Mouse (Mus musculus) frontal cortex, postnatal 36 days (tissue): ENCODE results near the gene St6galnac4.

Experiments used
- DNase-seq, 2 experiments: peaks; one replicate each; pipeline ENCODE4 v3.0.0; 2022; ENCODE audit warnings: low spot score in 2 of 2

The St6galnac4 gene

DNA sequence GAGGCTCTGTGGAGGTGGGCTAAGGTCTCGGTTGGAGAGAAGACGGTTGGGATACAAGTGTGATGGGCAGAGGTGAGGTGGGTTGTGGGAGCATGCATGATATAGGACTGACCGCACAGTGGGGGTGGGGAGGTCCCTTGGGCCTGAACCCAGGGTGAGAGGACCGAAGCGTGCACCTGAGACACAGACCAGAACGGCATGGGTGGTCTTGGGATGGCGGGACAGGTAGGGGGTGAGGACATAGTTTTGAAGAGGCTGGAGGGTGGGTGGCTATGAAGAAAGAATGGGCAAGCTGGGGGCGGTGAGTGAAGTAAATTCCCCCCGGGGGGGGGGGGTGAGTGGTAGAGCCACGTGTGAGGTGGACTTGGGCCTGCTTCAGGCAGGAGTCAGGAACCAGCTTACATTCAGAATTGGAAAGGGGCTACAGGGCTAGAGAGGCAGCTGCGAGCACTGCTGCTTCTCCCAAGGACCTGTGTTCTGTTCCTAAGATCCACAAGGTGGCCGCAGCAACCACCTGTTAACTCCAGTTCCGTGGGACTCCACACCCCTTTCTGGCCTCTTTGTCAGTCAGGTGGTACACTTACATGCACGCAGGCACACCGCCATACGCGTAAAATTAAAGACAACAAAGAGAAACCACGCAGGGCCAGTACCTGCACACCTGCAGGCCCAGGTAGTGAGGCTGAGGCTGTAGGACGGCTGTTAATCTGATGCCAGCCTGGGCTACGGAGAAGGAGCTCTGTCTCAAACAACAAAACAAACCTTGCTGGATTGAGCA lies 40.6 kb downstream of the St6galnac4 start:
- DNase-seq = peak in 1 of 2 experiments; percentile 28

DNA sequence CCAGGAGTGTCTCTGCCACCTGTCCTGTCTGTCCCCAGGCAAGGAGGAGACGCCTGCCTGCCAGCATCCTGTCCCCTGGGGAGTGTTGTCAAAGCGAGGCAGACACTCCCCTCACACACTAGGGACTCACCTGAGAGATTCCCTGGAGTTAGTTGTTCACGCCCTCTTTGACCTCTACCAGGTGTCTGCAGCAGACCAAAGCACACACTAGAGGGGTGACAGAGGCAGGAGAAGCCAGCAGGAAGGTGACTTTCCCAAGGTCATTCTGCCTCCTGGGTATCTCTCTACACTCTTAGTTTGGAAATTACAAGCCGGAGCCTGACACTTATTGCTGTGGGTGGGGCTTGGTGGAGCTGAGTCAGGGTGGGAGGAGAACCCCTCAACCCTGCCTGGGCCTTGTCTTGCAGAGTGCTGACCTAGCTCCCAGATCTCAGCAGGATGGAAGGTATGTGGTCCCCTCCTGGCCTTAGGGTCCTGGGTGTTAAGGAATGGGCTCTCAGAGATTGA lies 41.2 kb downstream of the St6galnac4 start:
- DNase-seq = no peak

DNA sequence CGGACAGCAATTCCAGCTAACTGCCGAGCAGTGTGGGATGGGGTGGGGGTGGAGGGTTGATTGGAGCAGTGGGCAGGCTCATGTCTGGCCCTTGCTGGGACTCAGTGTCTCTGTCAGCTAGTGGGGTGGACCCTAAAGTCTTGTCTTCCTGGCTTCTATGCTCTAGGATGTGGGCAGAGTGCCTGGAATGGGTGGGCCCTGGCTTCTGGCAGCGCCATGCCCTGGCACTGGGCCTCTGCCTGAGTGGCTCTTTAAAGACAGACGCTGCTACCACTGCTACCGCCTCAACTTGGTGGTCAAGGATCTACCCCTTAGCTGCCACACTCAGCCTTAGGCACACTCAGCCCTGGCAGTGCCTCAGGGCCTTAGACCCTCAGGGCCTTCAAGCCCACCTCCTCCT lies 41.8 kb downstream of the St6galnac4 start:
- peak; percentile 70 to 78 for DNase-seq

DNA sequence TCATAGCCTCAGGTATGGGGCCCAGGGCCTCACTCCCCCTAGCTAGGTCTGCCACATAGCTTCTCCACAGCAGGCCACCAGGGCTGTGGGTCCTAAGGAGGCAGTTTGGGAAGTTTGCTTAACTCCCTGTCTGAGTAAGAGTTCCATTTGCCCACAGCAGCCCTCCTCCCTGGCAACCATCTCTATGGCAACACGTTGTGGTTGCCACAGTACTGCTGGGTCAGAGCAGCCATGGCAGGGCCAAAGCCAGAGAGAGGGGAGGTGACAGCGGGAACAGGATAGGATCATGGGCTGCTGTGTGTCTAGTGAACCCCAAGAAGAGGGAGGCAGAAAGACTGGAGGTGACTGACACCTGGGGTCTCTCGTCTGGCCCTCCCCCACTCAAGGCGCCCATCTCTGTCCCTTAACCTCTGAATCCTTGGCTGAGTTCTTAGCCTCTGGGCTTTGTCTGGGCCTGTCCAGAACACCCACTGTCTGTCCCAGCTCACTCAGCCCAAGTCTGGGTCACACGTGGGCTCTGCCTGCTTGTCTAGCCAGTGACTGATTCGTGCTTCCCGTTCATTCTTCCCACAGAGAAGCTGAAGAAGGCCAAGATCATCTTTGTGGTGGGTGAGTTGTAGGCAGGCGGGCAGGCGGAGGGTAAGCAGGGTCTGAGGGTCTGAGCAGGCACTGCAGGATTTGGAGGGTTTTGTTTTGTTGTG lies 42.5 kb downstream of the St6galnac4 start:
- peak; percentile 51 to 53 for DNase-seq

DNA sequence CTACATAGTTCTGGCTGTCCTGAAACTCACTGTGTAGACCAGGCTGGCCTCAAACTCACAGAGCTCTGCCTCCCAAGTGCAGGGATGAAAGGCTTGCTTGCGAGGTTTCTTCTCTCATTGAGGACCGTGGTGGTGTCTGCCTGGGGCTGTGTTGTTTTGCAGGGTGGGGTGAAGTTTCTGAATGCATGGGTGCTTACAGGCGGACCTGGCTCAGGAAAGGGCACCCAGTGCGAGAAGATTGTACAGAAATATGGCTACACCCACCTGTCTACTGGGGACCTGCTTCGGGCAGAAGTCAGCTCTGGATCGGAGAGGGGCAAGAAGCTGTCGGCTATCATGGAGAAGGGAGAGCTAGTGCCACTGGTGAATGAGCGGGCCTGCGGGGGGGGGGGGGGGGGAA lies 43.1 kb downstream of the St6galnac4 start:
- no peak for DNase-seq

DNA sequence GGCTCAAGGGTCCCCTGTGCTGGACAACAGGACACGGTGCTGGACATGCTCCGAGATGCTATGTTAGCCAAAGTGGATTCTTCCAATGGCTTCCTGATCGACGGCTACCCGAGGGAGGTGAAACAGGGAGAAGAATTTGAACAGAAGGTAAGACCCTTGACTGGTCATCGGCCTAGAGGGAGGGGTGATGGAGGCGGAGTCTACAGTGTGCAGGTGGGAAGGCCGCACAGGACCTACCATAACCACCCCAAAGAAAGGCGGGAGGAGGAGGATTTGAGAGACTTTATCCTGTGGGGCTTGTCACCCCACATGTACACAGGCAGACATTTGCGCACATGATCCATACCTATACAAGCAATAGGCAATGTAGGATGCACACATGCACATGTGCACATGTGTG lies 44.2 kb downstream of the St6galnac4 start:
- DNase-seq = no peak

DNA sequence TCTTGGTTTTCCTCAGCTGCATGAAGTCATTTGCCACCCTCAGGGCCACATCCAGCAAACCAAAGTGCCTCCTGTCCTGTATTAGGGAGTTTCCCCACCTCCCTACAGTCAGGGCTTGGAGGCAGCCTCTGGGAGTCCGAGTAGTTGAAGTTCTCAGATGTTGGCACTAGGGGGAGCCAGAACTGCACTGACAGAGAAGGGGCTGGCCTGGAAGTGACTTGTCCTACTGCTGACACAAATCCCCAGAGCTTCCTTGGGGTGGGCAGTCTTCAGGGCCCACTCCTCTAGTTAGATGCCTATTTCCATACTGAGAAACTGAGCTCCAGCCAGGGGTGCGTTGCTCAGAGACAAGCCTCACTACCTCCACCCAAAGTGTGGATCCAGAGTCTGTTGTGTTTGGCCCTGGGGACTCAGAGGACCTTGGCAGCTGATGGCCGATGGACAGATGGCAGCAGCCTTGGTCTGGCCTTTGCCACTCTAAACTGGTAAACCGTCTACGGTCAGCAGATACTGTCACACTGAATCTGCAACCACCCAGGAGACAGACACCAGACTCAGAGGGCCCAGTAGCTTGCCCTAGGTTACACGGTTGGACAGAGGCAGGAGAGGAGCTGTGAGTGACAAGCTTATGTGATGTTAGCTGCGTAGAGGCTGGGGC lies 45.0 kb downstream of the St6galnac4 start:
- DNase-seq = peak; percentile 73 to 74

DNA sequence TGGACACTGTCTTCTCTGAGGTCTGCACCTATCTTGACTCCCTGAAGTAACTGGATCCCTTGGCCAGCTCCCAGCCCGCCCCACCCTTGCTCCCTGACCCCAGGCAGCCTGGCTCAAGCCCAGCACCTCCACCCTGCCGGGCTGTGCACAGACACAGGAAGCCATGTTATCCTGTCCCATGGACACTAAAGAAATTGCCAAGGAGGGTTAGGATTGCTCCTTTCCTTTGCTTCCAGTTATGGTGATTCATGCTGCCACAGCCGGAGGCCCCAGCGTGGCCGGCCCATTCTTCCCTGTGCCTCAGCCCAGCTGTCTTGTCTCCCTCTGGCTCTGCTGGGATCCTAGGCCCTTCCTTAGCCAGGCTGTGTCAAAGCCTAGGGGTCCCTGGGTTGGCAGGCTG lies 46.8 kb downstream of the St6galnac4 start:
- no peak for DNase-seq

DNA sequence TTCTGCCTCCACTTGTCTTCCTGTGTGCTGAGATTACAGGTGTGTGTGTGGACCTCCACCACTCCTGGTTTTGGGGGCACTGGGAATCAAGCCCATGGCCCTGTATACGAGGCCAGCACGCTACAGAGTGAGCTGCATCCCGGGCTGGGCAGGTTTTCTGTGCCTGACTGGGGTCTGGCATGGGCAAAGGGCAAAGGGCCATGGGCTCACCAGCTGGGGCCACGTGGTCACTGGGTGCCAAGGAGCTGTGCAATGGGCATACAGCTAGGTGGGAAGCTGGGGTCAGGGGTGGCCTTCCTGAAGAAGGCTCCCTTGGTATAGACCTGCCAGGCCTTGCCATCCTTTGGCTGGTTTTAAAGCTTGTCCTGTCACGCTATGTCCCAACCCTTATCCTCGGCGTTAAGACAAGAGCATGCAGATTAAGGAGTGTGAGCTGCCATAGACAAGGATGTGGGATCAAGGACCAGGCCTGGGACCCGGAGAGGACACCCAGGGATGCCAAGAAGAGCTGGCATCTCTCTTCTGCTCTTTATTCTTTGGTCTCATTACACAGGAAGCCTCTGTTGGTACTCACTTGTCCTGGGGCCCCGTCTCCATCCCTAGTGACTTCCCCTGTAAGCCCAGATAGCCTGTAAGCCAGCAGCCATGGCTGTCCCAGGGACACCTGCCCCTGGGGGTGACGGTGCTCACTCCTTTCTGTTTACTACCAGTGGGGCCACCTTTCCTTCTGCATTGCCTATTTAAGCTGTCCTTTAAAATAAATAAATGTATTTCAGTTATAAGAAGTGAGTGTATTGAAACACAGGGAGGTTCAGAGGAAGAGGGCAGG lies 47.6 kb downstream of the St6galnac4 start:
- DNase-seq = no peak

DNA sequence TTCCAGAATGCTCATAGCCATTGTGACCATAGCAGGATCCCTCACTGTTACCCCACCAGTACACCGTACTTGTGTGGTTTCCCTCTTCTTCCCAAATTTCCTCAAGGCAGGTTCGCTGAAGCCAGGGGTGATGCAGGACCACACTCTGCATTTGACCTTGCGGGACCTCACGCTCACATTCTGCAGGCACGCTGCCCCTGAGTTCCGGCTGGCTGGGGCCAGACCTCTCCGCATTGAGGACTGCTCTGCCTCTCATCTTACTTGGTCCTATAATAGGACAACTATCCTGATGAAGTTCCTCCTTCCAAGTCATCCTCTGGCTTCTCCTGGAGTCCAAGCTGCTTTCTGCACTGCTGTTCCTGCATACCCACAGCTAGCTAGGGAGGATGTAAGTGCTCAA lies 49.7 kb downstream of the St6galnac4 start:
- DNase-seq = no peak

DNA sequence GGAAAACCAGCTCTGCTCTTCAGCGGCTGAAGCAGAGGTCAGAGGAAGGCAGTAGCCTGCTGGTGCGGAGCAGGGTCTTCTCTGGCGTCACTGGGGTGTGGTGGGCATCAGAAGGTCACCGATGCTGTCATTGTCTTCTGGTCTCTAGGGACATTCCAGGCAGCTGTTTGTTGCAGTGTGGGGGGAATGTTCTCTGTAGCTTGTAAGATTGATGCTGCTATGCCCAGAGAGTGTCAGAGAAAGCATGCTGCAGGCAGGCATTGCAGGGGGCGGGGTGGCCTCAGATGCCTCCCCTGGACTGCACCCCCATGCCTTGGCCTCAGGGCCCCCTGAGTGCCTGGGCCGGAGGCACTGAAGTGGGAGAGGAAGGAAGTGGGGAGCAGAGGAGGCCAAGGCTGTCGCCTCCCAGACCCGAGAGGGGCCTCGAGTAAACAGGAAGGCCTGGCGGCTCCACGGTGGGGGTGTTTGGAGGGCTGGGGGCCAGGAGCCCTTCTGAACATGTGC lies 50.9 kb downstream of the St6galnac4 start:
- DNase-seq = no peak

DNA sequence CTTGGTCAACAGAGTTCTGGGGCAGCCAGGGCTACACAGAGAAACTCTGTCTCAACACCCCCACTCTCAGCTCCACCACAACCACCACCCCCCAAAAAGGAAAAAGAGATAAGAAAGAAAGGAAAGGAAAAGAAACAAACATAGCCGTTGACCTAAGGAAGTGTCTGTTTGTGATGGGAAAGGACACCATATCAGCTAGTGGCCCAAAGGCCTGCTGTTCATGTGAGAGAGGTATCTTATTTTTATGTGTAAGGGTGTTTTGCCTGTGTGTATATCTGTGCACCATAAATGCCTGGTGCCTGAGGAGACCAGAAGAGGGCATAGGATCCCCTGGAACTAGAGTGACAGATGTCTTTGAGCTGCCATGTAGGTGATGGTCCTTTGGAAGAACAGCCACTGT lies 52.7 kb downstream of the St6galnac4 start:
- no peak for DNase-seq

DNA sequence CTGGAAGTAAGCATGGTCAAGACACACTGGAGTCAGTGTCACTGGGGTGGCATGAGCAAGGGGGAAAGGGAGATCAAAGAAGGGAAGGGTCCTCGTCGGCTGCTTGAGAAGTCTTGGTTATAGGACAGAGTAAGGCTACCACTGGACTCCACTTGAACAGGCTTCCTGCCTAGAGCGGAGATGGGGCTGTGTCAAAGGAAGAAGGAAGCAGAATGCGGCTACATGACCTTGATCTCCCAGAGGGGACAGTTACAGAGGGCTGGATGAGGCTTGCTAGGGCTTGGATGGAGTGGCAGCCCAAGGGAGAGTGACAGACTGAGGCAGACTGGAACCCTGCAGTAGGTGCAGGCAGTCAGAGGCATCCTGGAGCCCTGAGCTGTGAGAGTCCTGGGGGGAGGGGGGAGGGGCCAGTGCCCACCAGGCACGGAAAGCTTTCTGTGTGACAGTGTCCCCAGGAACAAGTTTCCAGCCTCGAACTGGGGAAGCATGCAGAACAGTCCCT lies 53.7 kb downstream of the St6galnac4 start:
- DNase-seq = no peak

DNA sequence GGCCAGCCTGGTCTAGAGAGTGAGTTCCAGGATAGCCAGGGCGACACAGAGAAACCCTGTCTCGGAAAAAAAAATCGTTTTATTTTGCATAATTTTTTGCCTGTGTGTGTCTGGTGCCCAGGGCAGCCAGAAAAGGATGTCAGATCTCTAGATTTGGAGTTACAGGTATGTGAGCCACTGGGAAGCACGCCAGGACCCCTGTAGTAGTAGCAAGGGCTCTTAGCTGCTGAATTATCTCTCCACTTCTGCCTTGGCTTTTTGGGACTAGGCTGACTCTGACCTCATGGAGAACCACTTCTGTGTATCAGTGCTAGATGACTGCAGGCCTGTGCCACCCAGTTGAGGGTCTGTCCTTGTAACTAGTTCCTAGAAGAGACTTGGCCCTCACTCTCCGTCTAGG lies 54.9 kb downstream of the St6galnac4 start:
- no peak for DNase-seq

DNA sequence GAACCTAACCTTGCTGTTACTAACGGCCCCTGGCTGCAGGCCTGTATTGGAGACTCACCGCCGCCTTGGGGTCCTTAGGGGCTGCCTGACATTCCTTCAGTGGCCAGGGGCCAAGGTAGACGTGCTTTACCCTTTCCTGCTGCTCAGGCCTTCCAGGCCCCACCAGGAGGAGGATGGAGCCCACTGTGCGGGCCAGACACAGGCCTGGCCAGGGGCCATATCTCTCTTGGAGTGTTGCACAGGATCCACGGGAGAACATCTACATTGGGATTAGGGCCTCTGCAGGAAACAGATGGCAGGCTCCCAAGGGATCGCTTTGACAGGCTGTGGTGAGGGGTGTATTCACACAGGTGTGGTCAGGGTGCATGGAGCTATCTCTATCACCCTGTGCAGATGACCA lies 55.9 kb downstream of the St6galnac4 start:
- DNase-seq = no peak

DNA sequence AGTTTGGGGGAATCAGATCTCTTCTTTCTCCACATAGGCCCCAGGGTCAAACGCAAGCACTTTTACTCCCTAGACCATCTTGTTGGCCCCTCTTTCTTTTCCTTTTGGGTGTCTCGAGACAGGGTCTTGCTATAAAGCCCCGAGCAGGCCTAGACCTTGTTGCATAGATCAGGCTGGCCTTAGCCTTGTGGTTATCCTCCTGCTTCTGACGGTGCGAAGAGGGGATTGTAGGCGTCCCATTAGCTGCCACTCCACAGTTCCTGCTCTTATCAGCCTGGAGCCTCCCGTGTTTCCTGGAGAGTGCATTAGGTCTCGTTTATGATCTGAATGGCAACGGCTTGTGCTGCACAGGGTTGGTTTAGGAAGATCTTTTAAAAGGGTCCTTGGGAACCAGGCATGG lies 57.2 kb downstream of the St6galnac4 start:
- DNase-seq = no peak

DNA sequence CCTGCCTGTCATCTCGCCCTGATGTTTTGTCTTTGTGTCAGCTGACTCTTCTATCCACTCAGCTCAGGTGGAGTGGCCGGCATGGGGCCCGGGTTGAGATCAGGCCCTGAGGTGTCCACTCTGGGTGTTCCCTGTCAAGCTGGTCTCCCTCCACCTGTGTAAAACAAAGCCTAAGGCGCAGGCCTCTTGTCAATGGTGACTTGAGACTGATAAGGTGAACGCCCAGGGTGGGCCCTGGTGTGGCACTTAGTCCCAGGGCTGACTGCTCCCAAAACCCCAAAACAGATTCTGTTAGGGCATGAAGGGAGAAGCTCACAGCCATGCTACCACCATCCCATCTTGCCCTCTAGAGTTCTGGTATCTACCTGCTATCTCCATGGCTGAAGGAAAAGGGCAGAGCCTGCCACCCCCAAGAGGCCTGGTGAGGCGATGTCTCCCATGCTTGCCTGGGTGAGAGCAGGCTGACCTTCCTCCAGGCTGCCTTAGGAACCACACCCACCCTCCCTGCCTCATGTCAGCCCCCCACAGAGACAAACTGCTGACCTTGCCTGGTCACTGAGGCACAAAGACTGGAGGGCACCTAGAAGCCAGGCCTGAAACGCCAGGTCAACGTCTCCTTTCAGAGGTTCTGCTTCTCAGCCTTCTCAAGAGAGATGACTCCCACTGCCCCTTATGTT lies 58.0 kb downstream of the St6galnac4 start:
- DNase-seq = no peak

DNA sequence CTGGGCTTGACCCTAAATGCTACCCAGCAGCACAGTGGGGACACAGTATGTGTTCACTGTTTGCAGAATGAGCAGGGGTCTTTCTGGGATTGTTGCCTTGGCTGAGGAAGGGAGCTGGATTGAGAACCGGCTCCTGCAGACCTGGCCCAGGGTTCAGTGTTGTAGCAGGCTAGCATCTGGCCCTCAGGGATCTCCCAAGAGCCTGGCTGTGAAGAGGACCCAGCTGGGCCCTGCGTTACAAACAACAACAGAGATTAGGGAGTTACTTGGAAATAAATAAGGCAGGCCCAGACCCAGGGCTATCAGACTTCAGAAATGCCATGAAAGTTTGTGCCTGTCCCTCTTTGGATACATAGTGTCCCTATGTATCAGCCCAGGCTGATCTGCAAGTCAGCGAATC lies 58.8 kb downstream of the St6galnac4 start:
- DNase-seq = no peak

DNA sequence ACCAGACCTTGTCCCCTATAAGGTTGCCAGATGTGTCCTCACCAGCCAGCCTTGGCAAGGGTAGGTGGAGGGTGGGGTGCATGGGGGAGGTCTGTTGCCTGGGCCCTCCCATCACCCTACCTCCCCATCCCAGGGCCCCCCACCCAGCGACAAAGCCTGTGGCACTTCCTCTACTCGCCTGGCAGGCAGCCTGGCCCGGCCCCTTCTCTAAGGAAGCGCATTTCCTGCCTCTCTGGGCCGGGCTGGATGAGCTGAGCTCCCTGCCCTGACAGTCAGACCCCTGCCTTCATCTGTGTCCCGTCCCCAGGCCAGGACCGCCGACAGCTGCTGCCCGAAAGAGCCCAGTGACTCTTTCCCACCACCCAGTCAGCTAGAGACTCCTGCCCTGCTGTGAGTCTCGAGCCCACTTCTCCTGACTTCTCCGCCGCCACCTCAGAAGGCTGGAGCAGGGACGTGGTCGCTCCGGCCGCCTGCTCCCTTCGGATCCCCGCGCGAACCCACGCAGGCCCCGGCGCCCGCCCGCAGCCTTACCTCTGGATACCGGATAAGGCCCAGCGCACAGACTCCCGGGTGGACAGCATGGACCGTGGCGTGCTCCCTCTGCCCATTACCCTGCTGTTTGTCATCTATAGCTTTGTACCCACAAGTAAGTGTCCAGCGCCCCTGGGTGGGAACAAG lies 59.6 kb downstream of the St6galnac4 start, which contains the start of gene Eng:
Gene Eng, plus strand, starts transcription at position 217 of the 678 bp plus-strand sequence.
- no peak for DNase-seq

DNA sequence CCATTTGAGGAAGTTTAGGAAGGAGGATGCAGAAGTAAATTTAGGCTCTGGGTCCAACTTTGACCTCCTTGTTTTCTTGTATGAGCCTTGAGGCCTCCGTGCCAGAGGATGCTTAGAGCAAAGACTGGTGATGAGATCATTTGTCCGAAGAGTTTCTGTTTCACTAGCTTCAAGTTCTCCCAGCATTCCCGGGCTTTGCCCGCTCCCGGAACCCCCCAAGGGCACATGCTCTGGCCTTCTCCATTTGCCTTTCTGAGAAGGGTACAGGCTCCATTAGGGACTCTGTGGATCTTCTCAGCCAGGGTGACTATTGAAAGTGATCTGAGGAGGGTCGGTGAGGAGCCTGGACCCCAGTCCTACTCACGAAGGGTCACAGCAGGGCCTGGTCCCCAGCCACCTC lies 60.5 kb downstream of the St6galnac4 start:
- no peak for DNase-seq
